Mouse (Mus musculus) regulatory T cell (primary cell): ENCODE results near the gene Exo1.

Experiments
- in situ Hi-C: fragments of 300-600 bp; cut with MboI, MseI; formaldehyde crosslinking; loops from one replicate; pipeline ENCODE4 v1.15.1; 2025; ENCODE audit warnings: high pct_unique_total_duplicates

Exo1 gene

DNA sequence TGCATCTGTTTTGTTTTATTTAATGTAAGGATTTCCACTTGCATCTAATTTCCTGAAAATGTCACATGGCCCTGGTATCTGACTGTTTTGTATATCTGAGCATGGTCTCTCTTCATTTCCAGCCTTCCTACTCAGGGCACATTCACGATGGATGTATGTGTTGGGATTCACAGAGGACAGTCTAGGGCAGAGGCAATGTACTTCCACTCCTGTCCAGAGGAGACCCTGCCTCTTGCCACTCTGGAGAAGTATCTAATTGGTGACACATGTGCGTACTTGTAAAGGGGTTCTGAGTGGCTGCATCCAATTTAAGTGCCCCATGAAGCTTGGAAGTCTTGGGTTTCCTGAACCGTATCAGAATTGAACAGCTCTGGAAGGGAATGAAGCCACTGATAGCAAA is 70.0 kb downstream of the Exo1 start:
- in situ Hi-C loops: no loop called here

DNA sequence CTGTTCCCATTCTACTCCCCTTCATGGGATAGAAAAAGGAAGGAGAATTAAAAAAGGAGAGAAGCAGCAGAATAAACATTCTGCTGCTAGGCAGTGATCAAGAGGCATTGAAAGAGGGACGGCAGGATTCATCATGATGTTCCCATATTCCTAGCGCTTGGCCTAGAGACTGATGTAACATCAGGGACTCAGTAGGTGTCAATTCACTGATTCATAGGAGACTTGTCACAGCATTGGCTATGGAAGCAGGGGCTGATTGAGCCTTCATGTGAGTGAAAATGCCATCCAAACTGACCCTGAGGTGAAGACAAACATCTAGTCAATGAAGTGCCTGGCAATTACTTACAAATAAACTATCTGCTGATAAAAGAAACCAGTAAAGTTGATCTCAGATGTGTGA is 70.5 kb downstream of the Exo1 start:
- in situ Hi-C loops: no loop called here

GRCm38 (mm10) chr1:175961786-175962185 is 81.4 kb downstream of the Exo1 start:
- in situ Hi-C loops: no loop called here
